Mouse (Mus musculus): ENCODE results near the gene 5730596B20Rik.

DNA sequence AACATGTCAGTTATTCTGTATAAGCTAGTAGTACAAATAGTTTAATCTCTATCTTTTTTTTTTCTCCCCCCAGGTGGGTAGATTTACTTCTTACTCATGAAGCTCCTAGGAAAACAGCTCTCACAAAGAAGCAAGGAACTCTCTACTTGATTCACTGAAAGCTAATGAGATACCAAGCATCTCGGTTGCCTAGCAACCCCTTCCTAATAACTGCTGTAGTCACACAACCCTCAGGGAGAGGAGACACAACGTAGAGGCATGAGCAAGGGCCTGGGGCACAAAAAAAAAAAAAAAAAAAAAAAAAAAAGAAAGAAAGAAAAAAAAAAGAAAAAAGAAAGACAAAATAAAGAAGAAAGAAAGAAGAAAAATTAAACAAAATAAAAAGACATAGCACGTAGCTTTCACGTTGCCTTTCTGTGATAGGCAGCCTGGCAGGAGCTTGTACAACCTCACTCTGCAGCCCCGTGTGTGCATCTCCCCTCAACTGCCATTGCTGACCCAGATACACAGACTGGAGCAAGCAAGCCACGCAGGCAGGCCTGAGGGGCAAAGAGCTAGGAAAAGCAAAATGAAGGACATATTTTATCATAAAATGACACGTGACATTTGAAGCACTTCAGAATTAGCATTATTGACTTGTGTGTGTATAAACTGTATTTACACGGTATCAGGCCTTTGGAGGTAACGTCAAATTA lies 39.3 kb upstream of the 5730596B20Rik start:
- no peak for TF ChIP-seq CTCF (IDR thresholded peaks at IDR 0.05; ENCODE audit: control insufficient read depth, insufficient read depth, low read length)
- no peak for TF ChIP-seq POLR2A (IDR thresholded peaks at IDR 0.05; ENCODE audit: borderline replicate concordance, control insufficient read depth, low read depth, low read length)

Data from bone marrow, adult 2 months (tissue).